Mouse (Mus musculus) 3T3-L1 (cell line): ENCODE measurements around the gene Tfap2e.

Experiments used
- DNase-seq: peaks from one replicate; pipeline ENCODE4 v3.0.0-alpha.2; 2015; ENCODE audit warnings: low read depth, low spot score

Tfap2e gene

GRCm38 (mm10) chr4:126736001-126736414, at the start of gene Tfap2e:
Gene Tfap2e, minus strand, starts transcription at chr4:126736240.
- DNase-seq, result no peak

GRCm38 (mm10) chr4:126782996-126783395, 47.0 kb upstream of the Tfap2e start:
- no peak for DNase-seq

- no peak for DNase-seq
Measured at GRCm38 (mm10) chr4:126782512-126782911, 46.5 kb upstream of the Tfap2e start.

DNA sequence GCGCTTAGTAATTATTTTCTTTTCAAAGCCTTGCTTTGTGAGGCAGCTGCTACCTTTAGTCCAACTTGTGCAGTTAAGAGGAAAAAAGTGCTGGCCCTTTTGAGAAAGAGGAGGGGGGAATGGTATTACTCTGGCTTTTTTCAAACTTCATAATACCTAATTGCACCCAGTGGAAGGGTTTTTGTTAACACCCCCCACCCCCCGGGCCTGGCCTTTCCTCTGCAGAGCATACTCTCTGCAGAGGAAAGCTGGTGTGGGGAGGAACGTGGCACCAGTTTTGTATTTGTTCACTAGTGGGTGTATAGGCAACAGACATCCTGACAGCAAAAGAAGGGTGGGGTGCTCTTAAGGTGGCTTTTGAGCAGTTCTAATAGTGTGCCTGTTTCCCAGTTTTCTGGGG, 45.8 kb upstream of the Tfap2e start:
- no peak for DNase-seq

DNA sequence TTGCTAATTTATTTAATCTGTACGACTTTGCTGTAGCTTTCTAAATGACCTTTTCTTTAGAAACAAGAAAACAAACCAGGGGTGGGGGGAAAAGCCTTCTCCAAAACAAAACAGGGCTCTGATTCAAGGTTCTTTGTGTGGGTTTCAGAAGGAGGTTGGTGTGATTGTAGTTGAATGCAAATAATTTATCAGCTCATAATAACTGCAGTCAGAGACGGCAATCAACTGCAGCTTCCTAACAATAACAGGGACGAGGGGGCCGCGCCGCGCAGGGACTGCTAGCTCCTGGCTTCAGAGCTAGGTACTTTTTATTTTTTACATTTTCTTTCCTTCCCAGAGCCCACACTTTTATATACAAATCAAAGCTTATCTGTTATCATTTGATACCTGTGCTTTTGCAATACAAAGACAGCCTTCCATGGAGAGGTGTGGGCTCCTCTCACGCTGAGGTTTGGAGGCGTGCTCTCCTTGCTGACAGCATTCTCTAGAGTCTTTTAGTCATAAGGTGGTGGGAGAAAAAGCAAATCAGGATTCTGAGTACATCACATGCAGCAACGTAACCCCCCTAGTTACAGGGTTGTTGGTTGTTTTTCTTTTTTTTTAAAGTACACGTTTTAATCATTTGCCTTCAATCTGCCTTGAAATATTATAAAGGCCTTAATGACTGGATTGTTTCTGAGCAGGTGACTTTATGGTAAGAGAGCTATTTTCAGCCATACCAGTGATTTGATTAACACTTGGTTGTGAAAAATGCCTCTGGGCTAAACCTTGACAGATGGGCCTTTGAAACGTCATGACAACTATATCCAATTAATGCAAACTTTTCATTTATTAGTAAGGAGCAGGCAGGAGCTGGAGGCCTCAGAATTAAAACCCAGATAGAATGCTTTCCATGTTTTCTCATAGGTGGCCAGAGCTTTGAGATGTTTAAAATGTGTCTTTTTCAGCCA, 44.1 kb upstream of the Tfap2e start:
- DNase-seq, result no peak

DNA sequence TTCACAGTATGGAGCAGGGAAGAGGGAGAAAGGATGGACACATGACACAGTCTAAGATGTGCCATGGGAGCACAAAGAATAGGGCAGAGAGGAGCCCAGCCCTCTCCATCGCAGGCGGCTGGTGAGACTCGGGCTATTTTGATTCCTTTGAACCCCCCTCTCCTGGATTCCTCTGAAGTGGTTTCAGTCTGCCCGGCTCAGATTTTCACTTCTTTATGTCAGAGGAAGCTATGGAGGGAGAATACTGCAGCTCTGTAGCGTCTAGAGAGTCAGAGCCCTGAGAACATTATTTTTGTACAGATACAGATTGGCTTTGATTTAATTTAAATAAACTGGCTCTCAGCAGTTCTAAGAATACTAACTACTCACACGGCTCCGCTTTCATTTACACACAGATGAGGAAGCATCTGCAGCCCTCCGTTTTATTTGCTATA, 43.1 kb upstream of the Tfap2e start:
- no peak for DNase-seq

DNA sequence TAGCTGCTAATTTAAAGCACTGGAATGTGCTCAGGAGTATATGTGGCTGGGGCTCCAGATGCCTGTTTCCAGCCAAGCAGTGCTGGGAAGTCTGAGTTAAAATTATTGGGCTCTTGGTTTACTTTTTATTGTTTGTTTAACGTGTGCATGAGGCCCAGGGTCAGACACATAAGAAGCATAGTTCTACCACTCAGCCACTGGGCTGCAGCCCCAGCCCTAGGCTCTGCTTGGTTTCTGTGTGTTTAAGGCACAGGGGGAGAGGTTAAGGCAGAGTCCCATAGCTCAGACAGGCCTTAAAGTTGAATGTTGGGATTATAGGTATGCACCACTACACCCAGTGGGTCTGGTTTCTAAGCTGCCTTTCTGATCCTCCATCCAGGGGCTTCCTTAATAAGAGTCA, 39.1 kb upstream of the Tfap2e start:
- DNase-seq, result no peak

- no peak for DNase-seq
Measured at GRCm38 (mm10) chr4:126773871-126774270, 37.8 kb upstream of the Tfap2e start.

DNA sequence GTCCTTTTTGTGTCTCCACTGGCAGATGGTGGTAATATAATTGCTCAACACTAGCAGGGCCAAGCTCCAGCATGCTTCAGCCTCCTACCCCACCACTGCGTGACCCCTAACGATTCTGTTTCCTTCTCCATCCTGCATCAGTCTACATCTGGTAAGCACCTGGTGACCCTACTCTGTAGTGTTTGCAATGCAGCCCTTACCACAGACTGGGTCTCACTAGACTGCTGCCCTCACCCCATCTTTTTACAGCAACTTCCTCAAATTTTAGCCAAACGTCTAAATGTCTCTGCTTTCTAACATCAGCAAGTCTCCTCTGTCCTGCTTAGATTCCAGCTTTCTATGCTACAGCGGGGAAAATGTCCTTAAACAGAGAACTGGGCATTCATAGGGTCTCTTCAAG, 34.8 kb upstream of the Tfap2e start:
- no peak for DNase-seq

- DNase-seq, result no peak
Measured at GRCm38 (mm10) chr4:126769800-126770563, 33.9 kb upstream of the Tfap2e start.

- DNase-seq, result peak; percentile 8
Measured at GRCm38 (mm10) chr4:126763483-126763882, 27.4 kb upstream of the Tfap2e start.

GRCm38 (mm10) chr4:126762586-126763359, 26.7 kb upstream of the Tfap2e start:
- DNase-seq, result no peak

- DNase-seq, result no peak
Measured at GRCm38 (mm10) chr4:126759435-126759834, 23.4 kb upstream of the Tfap2e start.

- no peak for DNase-seq
Measured at GRCm38 (mm10) chr4:126758299-126758698, 22.3 kb upstream of the Tfap2e start.

DNA sequence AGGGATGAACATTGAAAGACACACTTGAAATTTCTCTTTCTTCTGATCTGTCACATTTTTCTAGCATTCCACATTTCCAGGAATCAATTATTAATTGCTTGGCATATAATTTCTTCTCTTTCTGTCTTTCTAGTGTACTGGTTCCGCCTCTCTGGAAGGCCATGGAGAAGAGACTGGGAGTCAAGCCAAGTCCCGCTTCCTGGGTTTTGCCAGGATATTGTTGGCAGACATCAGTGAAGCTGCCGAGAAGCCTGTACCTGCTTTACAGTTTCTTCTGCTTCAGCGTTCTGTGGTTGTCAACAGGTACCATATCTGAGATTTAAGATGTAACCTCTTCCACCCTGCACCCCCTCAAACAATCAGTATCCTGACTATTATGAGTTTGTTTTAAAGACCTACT, 20.7 kb upstream of the Tfap2e start:
- DNase-seq, result peak; percentile 49

- DNase-seq, result no peak
Measured at GRCm38 (mm10) chr4:126754736-126755374, 18.8 kb upstream of the Tfap2e start.

- no peak for DNase-seq
Measured at GRCm38 (mm10) chr4:126754231-126754611, 18.2 kb upstream of the Tfap2e start.

DNA sequence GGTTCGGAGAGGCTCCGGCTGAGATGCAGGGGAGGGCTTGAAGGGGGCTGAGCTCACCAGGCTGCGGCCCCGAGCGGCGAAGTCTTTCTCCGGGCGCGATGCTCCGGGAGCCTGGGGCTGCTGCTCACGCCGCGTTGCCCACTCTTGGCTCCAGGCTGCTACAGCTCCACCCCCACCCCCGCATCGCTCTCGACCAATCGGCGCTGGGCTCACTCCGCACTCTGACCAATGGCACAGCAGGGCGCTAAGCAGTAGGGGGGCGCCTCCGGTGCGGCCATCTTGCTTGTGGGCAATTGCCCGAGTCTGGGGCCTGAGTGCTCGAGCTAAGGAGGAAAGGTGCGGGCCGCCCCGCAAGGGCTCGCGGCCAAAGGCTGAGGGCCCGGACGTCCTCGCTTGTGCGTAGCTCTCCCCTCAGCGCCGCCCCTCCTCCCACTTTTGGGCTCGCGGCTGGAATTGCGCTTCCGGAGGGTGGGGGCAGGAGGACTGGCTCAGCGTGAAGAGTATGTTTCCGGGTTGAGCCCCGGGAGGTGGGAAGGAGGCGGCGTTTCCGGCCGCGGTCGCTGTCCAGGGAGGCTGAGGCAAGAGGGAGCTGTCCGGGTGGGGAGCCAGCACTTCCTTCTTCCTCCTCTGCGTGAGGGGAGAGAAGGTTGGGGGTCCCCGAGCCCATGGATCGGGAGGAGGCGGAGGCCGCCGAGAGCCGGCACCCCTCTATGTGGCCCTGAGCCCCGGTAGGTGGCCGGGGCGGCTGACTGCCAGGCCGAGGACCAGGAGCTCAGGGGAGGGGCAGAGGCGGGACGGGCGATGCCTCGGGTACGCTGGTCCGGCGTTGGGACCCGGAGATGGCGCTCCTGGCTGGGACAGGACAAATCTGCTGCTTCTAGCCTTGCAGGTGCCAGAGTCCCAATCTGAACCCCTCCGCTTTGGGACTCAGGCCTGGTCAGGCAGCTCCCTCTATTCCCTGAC, 17.5 kb upstream of the Tfap2e start, which contains the start of the genes Ncdn and AU040320:
Ncdn (minus strand) TSS at position 171 of the 963 bp plus-strand sequence.
AU040320 (plus strand) TSS at position 277 of the 963 bp plus-strand sequence.
- DNase-seq, result peak; percentile 96

- peak; percentile 31 for DNase-seq
Measured at GRCm38 (mm10) chr4:126752608-126753141, 16.6 kb upstream of the Tfap2e start.
